Mouse (Mus musculus): ENCODE measurements around the gene Cln5. TPM values are rescaled to one million over a fixed set of nuclear protein-coding genes. Genes with fewer than 3 reads are reported as not detected.

The Cln5 gene
- polyA plus RNA-seq, 1 experiment from 2014 or later: 29.3 TPM

DNA sequence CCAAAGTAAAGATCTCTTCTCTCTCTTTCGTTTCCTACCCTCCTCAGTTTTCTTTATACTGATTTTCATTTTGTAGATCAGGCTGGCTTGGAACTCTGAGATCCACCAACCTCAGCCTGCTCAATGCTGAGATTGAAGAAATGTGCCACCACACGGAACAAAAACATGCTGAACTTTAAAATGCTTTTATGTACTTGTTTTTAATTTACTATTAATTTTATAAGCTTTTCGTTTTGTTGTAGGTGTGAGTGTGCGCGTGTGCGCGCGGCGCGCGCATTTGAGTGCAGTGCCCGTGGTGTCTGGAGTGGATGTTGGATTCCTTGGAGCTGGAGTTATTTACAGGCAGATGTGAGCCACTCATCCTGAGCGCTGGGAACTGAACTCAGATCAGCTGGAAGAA lies 30.3 kb downstream of the Cln5 start:
- H3K9me3 ChIP-seq (ENCODE audit: control insufficient read depth, low read length): no peaks in the 10 kb centered on the region
- DNase-seq (ENCODE audit: low spot score): no peak
- no peak overlapping the region for H3K9ac ChIP-seq (ENCODE audit: low read depth, low read length)
- ATAC-seq (ENCODE audit: low FRiP score): no peak
- no peaks in the 10 kb centered on the region for H3K4me1 ChIP-seq (replicated peaks; ENCODE audit: control insufficient read depth, insufficient read depth, low read length)
- no peaks in the 10 kb centered on the region for H3K27me3 ChIP-seq (ENCODE audit: control insufficient read depth, insufficient read depth, low read length)
- H3K27ac ChIP-seq (ENCODE audit: low read depth, low read length): no peak overlapping the region
- H3K36me3 ChIP-seq (ENCODE audit: control insufficient read depth, insufficient read depth, low read length): no peaks in the 10 kb centered on the region
- H3K4me3 ChIP-seq (ENCODE audit: low read depth, low read length): no peak overlapping the region
- no peak overlapping the region for H3K4me2 ChIP-seq (replicated peaks; ENCODE audit: low read depth, low read length)
- WGBS: 86% methylated on average over 13 of the region's 13 CpGs

DNA sequence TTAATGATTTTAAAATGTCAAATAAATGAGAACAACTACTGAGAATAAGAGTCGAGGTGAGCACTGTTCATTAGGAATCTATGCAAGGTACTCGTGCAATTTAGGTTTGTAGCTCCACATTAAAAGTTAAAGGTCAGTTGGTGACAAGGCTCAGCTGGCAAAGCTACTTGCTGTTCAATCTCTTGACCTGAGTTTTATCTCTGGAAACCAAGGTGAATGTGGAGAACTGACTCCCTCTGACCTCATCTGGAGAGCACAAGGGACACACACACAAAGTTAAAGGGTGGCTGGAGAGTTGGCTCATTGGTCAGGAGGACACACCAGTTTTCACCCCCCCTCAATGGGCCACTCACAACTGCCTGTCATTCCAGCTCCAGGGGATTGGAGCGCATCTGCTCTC lies 31.2 kb downstream of the Cln5 start:
- no peaks in the 10 kb centered on the region for H3K4me1 ChIP-seq (replicated peaks; ENCODE audit: control insufficient read depth, insufficient read depth, low read length)
- no peak for DNase-seq (ENCODE audit: low spot score)
- 79% methylated on average over 3 of the region's 3 CpGs for WGBS

DNA sequence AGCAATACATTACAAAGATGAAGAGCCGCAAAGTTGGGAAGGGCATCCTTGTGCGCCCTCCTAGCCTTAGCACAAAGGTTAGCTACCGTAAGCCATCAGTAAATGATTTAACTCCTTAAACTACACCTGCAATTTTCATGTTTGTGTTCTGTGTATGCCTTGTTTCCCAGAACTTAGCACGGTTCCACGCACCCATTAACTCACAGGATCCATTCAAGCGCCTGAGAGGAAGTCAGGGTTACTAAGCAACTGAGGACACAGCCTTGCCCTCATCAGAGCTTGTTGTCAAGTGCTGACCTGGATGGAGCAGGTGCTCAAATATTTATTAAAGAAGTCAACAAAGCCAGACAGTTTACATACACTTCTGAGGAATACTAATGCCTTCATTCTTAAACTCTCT lies 32.2 kb downstream of the Cln5 start:
- 69% methylated on average over 6 of the region's 6 CpGs for WGBS
- Histone ChIP-seq H3K36me3 (ENCODE audit: control insufficient read depth, insufficient read depth, low read length) (no peaks in the 10 kb centered on the region), H3K27ac (ENCODE audit: low read depth, low read length) (no peak overlapping the region), H3K27me3 (ENCODE audit: control insufficient read depth, insufficient read depth, low read length) (no peaks in the 10 kb centered on the region), H3K9me3 (ENCODE audit: control insufficient read depth, low read length) (no peaks in the 10 kb centered on the region), H3K9ac (ENCODE audit: low read depth, low read length) (no peak overlapping the region), H3K4me2 (replicated peaks; ENCODE audit: low read depth, low read length) (no peak overlapping the region), H3K4me1 (replicated peaks; ENCODE audit: control insufficient read depth, insufficient read depth, low read length) (no peaks in the 10 kb centered on the region), H3K4me3 (ENCODE audit: low read depth, low read length) (no peak overlapping the region)
- ATAC-seq (ENCODE audit: low FRiP score): no peak
- DNase-seq (ENCODE audit: low spot score): no peak

More for the DNA sequence above, 31.2 kb downstream of the Cln5 start:
- no peak for ATAC-seq (ENCODE audit: low FRiP score)
- no peak overlapping the region for H3K9ac ChIP-seq (ENCODE audit: low read depth, low read length)
- no peak overlapping the region for H3K27ac ChIP-seq (ENCODE audit: low read depth, low read length)
- no peak overlapping the region for H3K4me3 ChIP-seq (ENCODE audit: low read depth, low read length)
- H3K4me2 ChIP-seq (replicated peaks; ENCODE audit: low read depth, low read length): no peak overlapping the region
- no peaks in the 10 kb centered on the region for H3K27me3 ChIP-seq (ENCODE audit: control insufficient read depth, insufficient read depth, low read length)
- H3K9me3 ChIP-seq (ENCODE audit: control insufficient read depth, low read length): no peaks in the 10 kb centered on the region
- H3K36me3 ChIP-seq (ENCODE audit: control insufficient read depth, insufficient read depth, low read length): no peaks in the 10 kb centered on the region

DNA sequence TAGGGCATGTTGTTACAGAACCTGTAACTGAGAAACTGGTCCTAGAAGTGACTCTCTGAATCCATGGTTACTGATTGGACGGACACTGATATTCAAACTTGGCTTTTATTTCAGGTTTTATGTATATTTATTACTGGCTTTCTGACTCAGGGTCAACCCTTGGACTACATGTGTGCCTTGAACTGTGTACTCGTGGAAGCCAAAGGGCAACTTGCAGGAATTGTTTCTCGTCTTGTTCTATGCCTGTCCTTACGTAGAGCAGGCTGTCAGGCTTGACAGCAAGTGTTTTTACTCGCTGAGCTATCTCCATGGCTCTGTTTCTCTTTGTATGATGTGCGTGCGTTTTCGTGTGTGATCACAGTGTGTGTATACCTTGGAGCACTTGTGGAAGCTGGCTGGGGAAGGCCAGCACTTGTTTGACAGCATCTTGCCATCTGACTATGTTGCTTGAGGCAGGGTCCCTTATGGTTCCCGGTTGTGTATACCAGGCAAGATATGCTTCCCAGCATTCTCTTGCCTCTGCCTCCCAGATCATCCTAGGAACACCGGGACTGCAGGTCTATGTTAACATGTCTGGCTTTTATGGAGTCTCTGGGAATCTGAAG lies 32.8 kb downstream of the Cln5 start:
- Histone ChIP-seq H3K27ac (ENCODE audit: low read depth, low read length) (no peak overlapping the region), H3K36me3 (ENCODE audit: control insufficient read depth, insufficient read depth, low read length) (no peaks in the 10 kb centered on the region), H3K27me3 (ENCODE audit: control insufficient read depth, insufficient read depth, low read length) (no peaks in the 10 kb centered on the region), H3K4me1 (replicated peaks; ENCODE audit: control insufficient read depth, insufficient read depth, low read length) (no peaks in the 10 kb centered on the region), H3K9ac (ENCODE audit: low read depth, low read length) (no peak overlapping the region), H3K4me2 (replicated peaks; ENCODE audit: low read depth, low read length) (no peak overlapping the region), H3K4me3 (ENCODE audit: low read depth, low read length) (no peak overlapping the region), H3K9me3 (ENCODE audit: control insufficient read depth, low read length) (no peaks in the 10 kb centered on the region)
- WGBS: 81% methylated on average over 10 of the region's 10 CpGs
- DNase-seq (ENCODE audit: low spot score) (no peak), ATAC-seq (ENCODE audit: low FRiP score) (no peak)

DNA sequence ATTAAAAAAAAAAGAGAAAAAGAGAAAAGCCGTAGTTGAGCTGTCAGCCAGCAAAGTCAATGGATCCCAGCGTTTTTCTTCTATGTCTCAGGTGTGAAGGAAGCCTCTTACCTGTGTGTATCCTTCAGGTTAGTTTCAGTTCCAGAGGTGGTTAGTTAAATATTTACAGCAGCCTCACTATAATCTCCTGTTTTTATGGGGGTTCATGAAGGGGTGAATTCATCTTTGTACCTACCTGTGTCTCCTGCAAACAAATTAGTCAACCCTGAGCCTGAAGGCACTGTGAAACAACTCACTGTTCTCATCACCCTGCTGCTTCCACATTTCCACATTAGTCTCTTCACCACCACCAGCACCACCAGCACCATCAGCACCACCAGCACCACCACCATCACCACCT lies 36.3 kb downstream of the Cln5 start:
- no peaks in the 10 kb centered on the region for H3K9me3 ChIP-seq (ENCODE audit: control insufficient read depth, low read length)
- 94% methylated on average over 2 of the region's 2 CpGs for WGBS
- ATAC-seq (ENCODE audit: low FRiP score) (no peak), DNase-seq (ENCODE audit: low spot score) (no peak)
- H3K36me3 ChIP-seq (ENCODE audit: control insufficient read depth, insufficient read depth, low read length): no peaks in the 10 kb centered on the region
- no peak overlapping the region for H3K4me2 ChIP-seq (replicated peaks; ENCODE audit: low read depth, low read length)
- H3K9ac ChIP-seq (ENCODE audit: low read depth, low read length): no peak overlapping the region
- H3K4me1 ChIP-seq (replicated peaks; ENCODE audit: control insufficient read depth, insufficient read depth, low read length): no peaks in the 10 kb centered on the region
- H3K27me3 ChIP-seq (ENCODE audit: control insufficient read depth, insufficient read depth, low read length): no peaks in the 10 kb centered on the region
- H3K27ac ChIP-seq (ENCODE audit: low read depth, low read length): no peak overlapping the region
- no peak overlapping the region for H3K4me3 ChIP-seq (ENCODE audit: low read depth, low read length)

DNA sequence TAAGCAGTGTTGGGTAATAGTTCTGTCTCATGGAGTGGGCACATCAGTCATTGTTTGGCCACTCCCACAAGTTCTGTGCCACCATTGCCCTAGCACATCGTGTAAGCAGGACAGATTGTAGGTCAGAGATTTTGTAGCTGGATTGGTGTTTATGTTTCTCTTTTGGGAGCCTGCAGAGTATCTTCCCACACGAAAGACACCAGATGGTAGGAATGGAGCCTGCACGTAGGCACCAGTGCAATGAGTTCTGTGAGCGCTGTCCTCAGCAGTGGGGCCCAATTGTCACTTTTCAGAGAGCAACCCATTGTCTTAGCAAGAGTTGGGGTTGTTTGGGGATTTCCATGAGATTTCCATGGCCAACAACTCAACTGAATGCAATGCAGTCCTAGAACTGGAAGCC lies 40.0 kb downstream of the Cln5 start:
- 85% methylated on average over 4 of the region's 4 CpGs for WGBS
- no peak overlapping the region for H3K4me3 ChIP-seq (ENCODE audit: low read depth, low read length)
- H3K27me3 ChIP-seq (ENCODE audit: control insufficient read depth, insufficient read depth, low read length): no peaks in the 10 kb centered on the region
- H3K4me1 ChIP-seq (replicated peaks; ENCODE audit: control insufficient read depth, insufficient read depth, low read length): no peaks in the 10 kb centered on the region
- H3K9ac ChIP-seq (ENCODE audit: low read depth, low read length): no peak overlapping the region
- ATAC-seq (ENCODE audit: low FRiP score) (no peak), DNase-seq (ENCODE audit: low spot score) (no peak)
- H3K27ac ChIP-seq (ENCODE audit: low read depth, low read length): no peak overlapping the region
- H3K4me2 ChIP-seq (replicated peaks; ENCODE audit: low read depth, low read length): no peak overlapping the region
- no peaks in the 10 kb centered on the region for H3K9me3 ChIP-seq (ENCODE audit: control insufficient read depth, low read length)
- H3K36me3 ChIP-seq (ENCODE audit: control insufficient read depth, insufficient read depth, low read length): 0 out of 2 replicates have a peak, but pooled peaks cover 5% of the 10 kb centered on the region

DNA sequence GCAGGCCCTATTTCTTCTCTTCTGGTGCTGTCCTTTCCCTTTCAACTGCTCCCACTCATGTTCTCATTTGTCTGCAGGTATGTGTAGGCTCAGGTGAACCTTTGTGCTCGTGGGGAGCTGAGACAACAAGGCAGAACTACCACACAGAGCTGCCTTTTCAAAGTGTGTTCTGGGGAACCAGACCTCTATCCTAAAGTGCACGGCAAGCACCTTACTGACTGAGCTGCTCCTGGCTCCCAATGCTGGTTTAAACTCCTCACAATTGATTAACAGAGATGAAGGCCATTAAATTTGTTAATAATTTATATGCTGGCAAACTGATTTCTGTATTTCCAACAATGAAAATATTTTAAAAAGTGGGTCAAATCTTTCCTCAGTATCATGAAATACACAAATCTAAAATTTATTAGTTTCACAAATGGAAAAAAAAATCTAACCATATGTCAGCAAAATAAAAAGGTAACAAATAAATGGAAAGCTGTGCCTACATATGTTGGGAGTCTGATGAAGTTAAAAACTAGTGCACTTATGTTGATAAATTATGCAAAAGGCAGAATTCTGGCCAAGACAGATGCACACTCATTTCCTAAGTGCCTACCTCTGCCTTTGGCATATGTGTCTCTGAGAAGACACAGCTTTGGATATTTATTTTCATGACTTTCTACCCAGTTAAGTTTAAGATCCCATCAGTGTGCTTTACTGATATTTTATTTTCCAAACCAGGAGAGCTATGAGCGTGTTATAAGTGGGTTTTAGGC lies 42.8 kb downstream of the Cln5 start:
- H3K4me2 ChIP-seq (replicated peaks; ENCODE audit: low read depth, low read length): no peak overlapping the region
- H3K4me1 ChIP-seq (replicated peaks; ENCODE audit: control insufficient read depth, insufficient read depth, low read length): no peaks in the 10 kb centered on the region
- no peak for ATAC-seq (ENCODE audit: low FRiP score)
- no peak overlapping the region for H3K4me3 ChIP-seq (ENCODE audit: low read depth, low read length)
- H3K27me3 ChIP-seq (ENCODE audit: control insufficient read depth, insufficient read depth, low read length): no peaks in the 10 kb centered on the region
- no peak for DNase-seq (ENCODE audit: low spot score)
- no peak overlapping the region for H3K27ac ChIP-seq (ENCODE audit: low read depth, low read length)
- H3K9ac ChIP-seq (ENCODE audit: low read depth, low read length): no peak overlapping the region
- 0 out of 2 replicates have a peak, but pooled peaks cover 5% of the 10 kb centered on the region for H3K36me3 ChIP-seq (ENCODE audit: control insufficient read depth, insufficient read depth, low read length)
- WGBS: 92% methylated on average over 3 of the region's 3 CpGs
- H3K9me3 ChIP-seq (ENCODE audit: control insufficient read depth, low read length): no peaks in the 10 kb centered on the region

DNA sequence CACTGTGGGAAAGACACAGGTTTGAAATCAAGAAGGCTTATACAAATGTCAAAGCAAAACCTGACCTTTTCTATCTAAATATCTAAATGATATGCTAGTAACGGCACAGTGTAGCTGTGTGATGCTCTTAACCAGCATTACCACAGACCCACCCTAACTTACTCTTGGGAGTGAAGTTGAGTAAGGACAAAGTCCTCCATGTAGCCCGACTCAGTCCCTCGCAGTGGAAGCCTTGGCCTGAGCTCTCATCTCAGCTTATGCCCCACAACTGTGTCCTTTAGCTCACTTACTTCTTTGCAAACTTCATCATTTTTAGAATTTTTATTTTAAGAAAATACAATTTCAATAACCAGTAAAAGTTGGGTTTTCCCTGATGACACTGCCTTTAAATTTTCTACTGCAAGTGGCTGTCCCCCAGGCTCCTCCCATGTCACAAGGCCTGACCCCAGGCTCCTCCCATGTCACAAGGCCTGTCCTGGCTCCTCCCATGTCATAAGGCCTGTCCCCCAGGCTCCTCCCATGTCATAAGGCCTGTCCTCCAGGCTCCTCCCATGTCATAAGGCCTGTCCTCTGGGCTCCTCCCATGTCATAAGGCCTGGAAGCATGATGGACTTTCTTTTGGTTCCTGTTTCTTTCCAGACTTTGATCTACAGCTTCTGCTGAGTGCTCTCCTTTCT lies 45.1 kb downstream of the Cln5 start:
- no peaks in the 10 kb centered on the region for H3K4me1 ChIP-seq (replicated peaks; ENCODE audit: control insufficient read depth, insufficient read depth, low read length)
- H3K27ac ChIP-seq (ENCODE audit: low read depth, low read length): no peak overlapping the region
- H3K27me3 ChIP-seq (ENCODE audit: control insufficient read depth, insufficient read depth, low read length): no peaks in the 10 kb centered on the region
- no peak for ATAC-seq (ENCODE audit: low FRiP score)
- no peak overlapping the region for H3K4me3 ChIP-seq (ENCODE audit: low read depth, low read length)
- H3K4me2 ChIP-seq (replicated peaks; ENCODE audit: low read depth, low read length): no peak overlapping the region
- H3K9ac ChIP-seq (ENCODE audit: low read depth, low read length): no peak overlapping the region
- H3K36me3 ChIP-seq (ENCODE audit: control insufficient read depth, insufficient read depth, low read length): 0 out of 2 replicates have a peak, but pooled peaks cover 5% of the 10 kb centered on the region
- DNase-seq (ENCODE audit: low spot score): no peak
- no peaks in the 10 kb centered on the region for H3K9me3 ChIP-seq (ENCODE audit: control insufficient read depth, low read length)
- WGBS: 96% methylated on average over 3 of the region's 3 CpGs

Measured in hindbrain, embryonic 11.5 days (tissue).